Mouse (Mus musculus) testis, adult 2 months (tissue): ENCODE measurements around the gene Dpp6.

ENCODE experiments used
- CTCF ChIP-seq: fragments of 200-500 bp; IDR thresholded peaks from 2 replicates; pipeline ENCODE4 v1.5.1; 2012; ENCODE audit warnings: low read depth, mild to moderate bottlenecking, inconsistent platforms, low read length, moderate library complexity; ENCODE audit not compliant: control insufficient read depth, insufficient read depth, insufficient replicate concordance
- POLR2A ChIP-seq: fragments of 200-500 bp; IDR thresholded peaks from 2 replicates; pipeline ENCODE4 v1.6.1; 2012; ENCODE audit warnings: low read depth, mild to moderate bottlenecking, inconsistent platforms, low read length, moderate library complexity; ENCODE audit not compliant: control insufficient read depth

DNA sequence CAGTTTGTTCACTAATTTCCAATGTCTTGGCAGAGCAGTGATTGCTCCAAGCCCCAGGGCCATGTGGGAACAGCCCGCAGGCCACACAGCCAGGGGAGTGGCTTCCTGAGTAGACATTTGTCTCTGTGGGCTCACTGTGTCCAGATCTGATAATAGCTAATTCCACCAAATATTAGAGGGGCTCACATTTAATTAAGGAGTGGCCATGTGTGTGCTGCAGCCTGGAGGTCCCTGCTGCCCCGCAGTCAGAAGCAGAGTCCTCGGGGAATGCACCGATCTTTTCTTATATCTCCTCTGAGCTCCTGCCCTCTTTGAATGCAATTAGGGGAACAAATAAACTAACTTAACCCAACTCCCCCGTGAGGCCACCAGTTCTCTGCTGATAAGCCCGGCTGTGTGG is 889.5 kb downstream of the Dpp6 start:
- TF ChIP-seq CTCF (no peak), POLR2A (no peak)
